Mouse (Mus musculus): Measurements from ENCODE around the gene Kcnd3. TPM values are rescaled to one million over a fixed set of nuclear protein-coding genes. Genes with fewer than 3 reads are reported as not detected.

Gene Kcnd3
- polyA plus RNA-seq, 1 experiment = 0.58 TPM

GRCm38 (mm10) chr3:105581119-105581518 is 129.0 kb downstream of the Kcnd3 start:
- no peak for TF ChIP-seq CTCF (IDR thresholded peaks at IDR 0.05; ENCODE audit: borderline replicate concordance, control insufficient read depth, extremely low read depth, insufficient read depth, low read length, poor library complexity)
- no peak for TF ChIP-seq POLR2A (IDR thresholded peaks at IDR 0.05; ENCODE audit: control insufficient read depth, extremely low read depth, insufficient read depth, low read length, poor library complexity)
- H3K36me3 ChIP-seq (ENCODE audit: control insufficient read depth, insufficient read depth, low read length) = no peaks in the 10 kb centered on the region
- WGBS = 74% methylated on average over 6 of the region's 6 CpGs
- H3K27ac ChIP-seq (ENCODE audit: control insufficient read depth, insufficient read depth, low read length) = no peak overlapping the region
- no peaks in the 10 kb centered on the region for H3K27me3 ChIP-seq (ENCODE audit: control insufficient read depth, insufficient read depth, low read length)
- no peak for DNase-seq
- H3K4me1 ChIP-seq (replicated peaks; ENCODE audit: control insufficient read depth, insufficient read depth, low read length) = no peaks in the 10 kb centered on the region
- no peak overlapping the region for H3K4me3 ChIP-seq (ENCODE audit: control insufficient read depth, insufficient read depth, low read length)

GRCm38 (mm10) chr3:105585734-105586159 is 133.6 kb downstream of the Kcnd3 start:
- WGBS = 43% methylated on average over 4 of the region's 4 CpGs
- no peak overlapping the region for H3K4me3 ChIP-seq (ENCODE audit: control insufficient read depth, insufficient read depth, low read length)
- no peak overlapping the region for H3K27ac ChIP-seq (ENCODE audit: control insufficient read depth, insufficient read depth, low read length)
- no peak for TF ChIP-seq CTCF (IDR thresholded peaks at IDR 0.05; ENCODE audit: borderline replicate concordance, control insufficient read depth, extremely low read depth, insufficient read depth, low read length, poor library complexity)
- no peak for TF ChIP-seq POLR2A (IDR thresholded peaks at IDR 0.05; ENCODE audit: control insufficient read depth, extremely low read depth, insufficient read depth, low read length, poor library complexity)
- no peak for DNase-seq
- no peaks in the 10 kb centered on the region for H3K27me3 ChIP-seq (ENCODE audit: control insufficient read depth, insufficient read depth, low read length)
- no peaks in the 10 kb centered on the region for H3K4me1 ChIP-seq (replicated peaks; ENCODE audit: control insufficient read depth, insufficient read depth, low read length)
- no peaks in the 10 kb centered on the region for H3K36me3 ChIP-seq (ENCODE audit: control insufficient read depth, insufficient read depth, low read length)

- Histone ChIP-seq H3K27me3 (ENCODE audit: control insufficient read depth, insufficient read depth, low read length) (no peaks in the 10 kb centered on the region), H3K4me3 (ENCODE audit: control insufficient read depth, insufficient read depth, low read length) (no peak overlapping the region), H3K27ac (ENCODE audit: control insufficient read depth, insufficient read depth, low read length) (no peak overlapping the region), H3K4me1 (replicated peaks; ENCODE audit: control insufficient read depth, insufficient read depth, low read length) (no peaks in the 10 kb centered on the region), H3K36me3 (ENCODE audit: control insufficient read depth, insufficient read depth, low read length) (no peaks in the 10 kb centered on the region)
- no peak for DNase-seq
- WGBS = 90% methylated on average over 15 of the region's 15 CpGs
- TF ChIP-seq CTCF (IDR thresholded peaks at IDR 0.05; ENCODE audit: borderline replicate concordance, control insufficient read depth, extremely low read depth, insufficient read depth, low read length, poor library complexity) = no peak
- TF ChIP-seq POLR2A (IDR thresholded peaks at IDR 0.05; ENCODE audit: control insufficient read depth, extremely low read depth, insufficient read depth, low read length, poor library complexity) = no peak
Measured at GRCm38 (mm10) chr3:105590056-105590672, 138.0 kb downstream of the Kcnd3 start.

GRCm38 (mm10) chr3:105591766-105592165 is 139.6 kb downstream of the Kcnd3 start:
- Histone ChIP-seq H3K4me3 (ENCODE audit: control insufficient read depth, insufficient read depth, low read length) (no peak overlapping the region), H3K36me3 (ENCODE audit: control insufficient read depth, insufficient read depth, low read length) (no peaks in the 10 kb centered on the region), H3K27me3 (ENCODE audit: control insufficient read depth, insufficient read depth, low read length) (no peaks in the 10 kb centered on the region), H3K27ac (ENCODE audit: control insufficient read depth, insufficient read depth, low read length) (no peak overlapping the region), H3K4me1 (replicated peaks; ENCODE audit: control insufficient read depth, insufficient read depth, low read length) (no peaks in the 10 kb centered on the region)
- 93% methylated on average over 1 of the region's 1 CpGs for WGBS
- DNase-seq = no peak
- TF ChIP-seq CTCF (IDR thresholded peaks at IDR 0.05; ENCODE audit: borderline replicate concordance, control insufficient read depth, extremely low read depth, insufficient read depth, low read length, poor library complexity) (no peak), POLR2A (IDR thresholded peaks at IDR 0.05; ENCODE audit: control insufficient read depth, extremely low read depth, insufficient read depth, low read length, poor library complexity) (no peak)

GRCm38 (mm10) chr3:105592246-105592645 is 140.1 kb downstream of the Kcnd3 start:
- TF ChIP-seq CTCF (IDR thresholded peaks at IDR 0.05; ENCODE audit: borderline replicate concordance, control insufficient read depth, extremely low read depth, insufficient read depth, low read length, poor library complexity) (no peak), POLR2A (IDR thresholded peaks at IDR 0.05; ENCODE audit: control insufficient read depth, extremely low read depth, insufficient read depth, low read length, poor library complexity) (no peak)
- H3K4me3 ChIP-seq (ENCODE audit: control insufficient read depth, insufficient read depth, low read length) = no peak overlapping the region
- no peak for DNase-seq
- H3K36me3 ChIP-seq (ENCODE audit: control insufficient read depth, insufficient read depth, low read length) = no peaks in the 10 kb centered on the region
- WGBS = 83% methylated on average over 2 of the region's 2 CpGs
- H3K4me1 ChIP-seq (replicated peaks; ENCODE audit: control insufficient read depth, insufficient read depth, low read length) = no peaks in the 10 kb centered on the region
- no peaks in the 10 kb centered on the region for H3K27me3 ChIP-seq (ENCODE audit: control insufficient read depth, insufficient read depth, low read length)
- no peak overlapping the region for H3K27ac ChIP-seq (ENCODE audit: control insufficient read depth, insufficient read depth, low read length)

- Histone ChIP-seq H3K4me3 (ENCODE audit: control insufficient read depth, insufficient read depth, low read length) (no peak overlapping the region), H3K27me3 (ENCODE audit: control insufficient read depth, insufficient read depth, low read length) (no peaks in the 10 kb centered on the region), H3K36me3 (ENCODE audit: control insufficient read depth, insufficient read depth, low read length) (no peaks in the 10 kb centered on the region), H3K4me1 (replicated peaks; ENCODE audit: control insufficient read depth, insufficient read depth, low read length) (no peaks in the 10 kb centered on the region), H3K27ac (ENCODE audit: control insufficient read depth, insufficient read depth, low read length) (no peak overlapping the region)
- WGBS = 93% methylated on average over 4 of the region's 4 CpGs
- no peak for TF ChIP-seq CTCF (IDR thresholded peaks at IDR 0.05; ENCODE audit: borderline replicate concordance, control insufficient read depth, extremely low read depth, insufficient read depth, low read length, poor library complexity)
- no peak for TF ChIP-seq POLR2A (IDR thresholded peaks at IDR 0.05; ENCODE audit: control insufficient read depth, extremely low read depth, insufficient read depth, low read length, poor library complexity)
- no peak for DNase-seq
Measured at GRCm38 (mm10) chr3:105600483-105600882, 148.4 kb downstream of the Kcnd3 start.

- TF ChIP-seq CTCF (IDR thresholded peaks at IDR 0.05; ENCODE audit: borderline replicate concordance, control insufficient read depth, extremely low read depth, insufficient read depth, low read length, poor library complexity) = no peak
- TF ChIP-seq POLR2A (IDR thresholded peaks at IDR 0.05; ENCODE audit: control insufficient read depth, extremely low read depth, insufficient read depth, low read length, poor library complexity) = no peak
- WGBS = 92% methylated on average over 5 of the region's 5 CpGs
- H3K4me3 ChIP-seq (ENCODE audit: control insufficient read depth, insufficient read depth, low read length) = no peak overlapping the region
- no peaks in the 10 kb centered on the region for H3K27me3 ChIP-seq (ENCODE audit: control insufficient read depth, insufficient read depth, low read length)
- DNase-seq = no peak
- no peak overlapping the region for H3K27ac ChIP-seq (ENCODE audit: control insufficient read depth, insufficient read depth, low read length)
- H3K36me3 ChIP-seq (ENCODE audit: control insufficient read depth, insufficient read depth, low read length) = no peaks in the 10 kb centered on the region
- no peaks in the 10 kb centered on the region for H3K4me1 ChIP-seq (replicated peaks; ENCODE audit: control insufficient read depth, insufficient read depth, low read length)
Measured at GRCm38 (mm10) chr3:105602966-105603365, 150.8 kb downstream of the Kcnd3 start.

All from thymus, adult 2 months (tissue).